Mouse (Mus musculus) small intestine, adult 2 months (tissue): Measurements from ENCODE around the gene Hist1h3b.

Source experiments
- CTCF ChIP-seq: fragments of 200-500 bp; IDR thresholded peaks from 2 replicates; pipeline ENCODE4 v1.5.1; 2012; ENCODE audit warnings: low read depth, mild to moderate bottlenecking, control low read depth, inconsistent platforms, low read length, moderate library complexity, mixed read lengths; ENCODE audit not compliant: insufficient replicate concordance, insufficient read length; ENCODE audit errors: extremely low read depth
- POLR2A ChIP-seq: fragments of 200-500 bp; IDR thresholded peaks from 2 replicates; pipeline ENCODE4 v1.6.1; 2012; ENCODE audit warnings: low read depth, mild to moderate bottlenecking, control low read depth, inconsistent platforms, low read length, moderate library complexity

- TF ChIP-seq CTCF (no peak), POLR2A (no peak)
Measured at GRCm38 (mm10) chr13:23757211-23757773, 5.2 kb downstream of the Hist1h3b start.
